Mouse (Mus musculus) CH12.LX (cell line): ENCODE results near the gene Rhof.

Source experiments
- CHD2 ChIP-seq: IDR thresholded peaks from 2 replicates; pipeline ENCODE4 v1.6.1; 2011; ENCODE audit warnings: low read length, improper control_type of control experiment
- CTCF ChIP-seq, 2 experiments: IDR thresholded peaks in 1 of 2; conservative IDR thresholded peaks in 1 of 2; 2 replicates each; pipeline ENCODE4 v1.5.1; 2011 to 2012; ENCODE audit warnings: low read depth in 2 of 2, low read length in 2 of 2, improper control_type of control experiment in 1 of 2, inconsistent platforms in 1 of 2, mild to moderate bottlenecking in 1 of 2, moderate library complexity in 1 of 2
- EP300 ChIP-seq: IDR thresholded peaks from 2 replicates; pipeline ENCODE4 v1.6.1; 2011; ENCODE audit warnings: low read length, improper control_type of control experiment
- HCFC1 ChIP-seq: IDR thresholded peaks from 2 replicates; pipeline ENCODE4 v1.6.1; 2012; ENCODE audit warnings: low read depth, mild to moderate bottlenecking, inconsistent platforms, low read length, improper control_type of control experiment
- MAX ChIP-seq: IDR thresholded peaks from 2 replicates; pipeline ENCODE4 v1.6.1; 2011; ENCODE audit warnings: low read length, improper control_type of control experiment
- NELFE ChIP-seq: IDR thresholded peaks from 2 replicates; pipeline ENCODE4 v1.6.1; 2011; ENCODE audit warnings: low read depth, low read length, improper control_type of control experiment
- POLR2A ChIP-seq: IDR thresholded peaks from 2 replicates; pipeline ENCODE4 v1.6.1; 2011; ENCODE audit warnings: low read depth, mild to moderate bottlenecking, improper control_type of control experiment, low read length
- POLR2AphosphoS2 ChIP-seq: IDR thresholded peaks from 2 replicates; pipeline ENCODE4 v1.6.1; 2011; ENCODE audit warnings: low read depth, low read length, improper control_type of control experiment

GRCm38 (mm10) chr5:123157972-123158371 is 25.5 kb upstream of the Rhof start:
- TF ChIP-seq POLR2AphosphoS2: no peak
- TF ChIP-seq CTCF (conservative IDR thresholded peaks at IDR 0.05 in 1 of 2, IDR thresholded peaks at IDR 0.05 in 1 of 2; ENCODE audit: low read depth in 2 of 2, low read length in 2 of 2): no peak
- TF ChIP-seq NELFE: no peak
- no peak for TF ChIP-seq HCFC1
- TF ChIP-seq POLR2A: no peak
- TF ChIP-seq MAX: no peak
- TF ChIP-seq CHD2: no peak
- TF ChIP-seq EP300: no peak
